Mouse (Mus musculus) erythroblast, embryonic 14.5 days (primary cell): ENCODE results near the gene Rtp2. TPM values are rescaled to one million over a fixed set of nuclear protein-coding genes. Genes with fewer than 3 reads are reported as not detected.
"Not testable (repeated sequence)": the region's sequence is repeated elsewhere in the genome, so short reads cannot be mapped to it uniquely, and the experiment has no call there.

Experiments used
- H3K27me3 ChIP-seq: 2 replicates; pipeline ENCODE4 v1.6.1; 2012; ENCODE audit warnings: inconsistent platforms; ENCODE audit not compliant: control insufficient read depth
- H3K36me3 ChIP-seq: 2 replicates; pipeline ENCODE4 v1.6.1; 2012; ENCODE audit warnings: mild to moderate bottlenecking, inconsistent platforms; ENCODE audit not compliant: control insufficient read depth
- H3K4me1 ChIP-seq: 2 replicates; pipeline ENCODE4 v1.6.1; 2012; ENCODE audit warnings: inconsistent platforms; ENCODE audit not compliant: control insufficient read depth
- H3K4me3 ChIP-seq: replicated peaks from 2 replicates; pipeline ENCODE3; 2012; ENCODE audit warnings: moderate library complexity, mild to moderate bottlenecking, inconsistent platforms
- H3K9me3 ChIP-seq: 2 replicates; pipeline ENCODE4 v1.6.1; 2012; ENCODE audit warnings: low read length, inconsistent platforms, mixed read lengths; ENCODE audit not compliant: control insufficient read depth
- GATA1 ChIP-seq: IDR thresholded peaks from 2 replicates; pipeline ENCODE4 v1.6.1; 2012; ENCODE audit warnings: low read length, inconsistent platforms, mixed read lengths
- TAL1 ChIP-seq: IDR thresholded peaks from 3 replicates; pipeline ENCODE4 v1.6.1; 2012; ENCODE audit warnings: low read length, inconsistent platforms, mixed read lengths
- polyA plus RNA-seq: library from polyadenylated mRNA; stranded (reverse); fragments of >175 nt; gene quantifications from 2 replicates; pipeline ENCODE4 v1.2.3, GENCODE M21; 2012

Rtp2 gene
- polyA plus RNA-seq, 1 experiment, result not detected

- no peak overlapping the region for H3K4me3 ChIP-seq
- H3K9me3 ChIP-seq, result peaks cover 6% of the 10 kb centered on the region; the same call in 1 of the 2 replicates
- H3K36me3 ChIP-seq, result no peaks in the 10 kb centered on the region
- H3K4me1 ChIP-seq, result no peaks in the 10 kb centered on the region
- no peaks in the 10 kb centered on the region for H3K27me3 ChIP-seq
- TF ChIP-seq TAL1, result no peak
- TF ChIP-seq GATA1, result no peak
Observed at GRCm38 (mm10) chr16:23927301-23928114, 4.7 kb downstream of the Rtp2 start.

- Histone ChIP-seq H3K27me3 (no peaks in the 10 kb centered on the region), H3K4me1 (no peaks in the 10 kb centered on the region), H3K4me3 (no peak overlapping the region), H3K9me3 (peaks cover 6% of the 10 kb centered on the region; the same call in 1 of the 2 replicates), H3K36me3 (no peaks in the 10 kb centered on the region)
- no peak for TF ChIP-seq GATA1
- no peak for TF ChIP-seq TAL1
Observed at GRCm38 (mm10) chr16:23922906-23923305, 9.3 kb downstream of the Rtp2 start.

GRCm38 (mm10) chr16:23921697-23922096 lies 10.5 kb downstream of the Rtp2 start:
- Histone ChIP-seq H3K9me3 (no peaks in the 10 kb centered on the region; the same call in 1 of the 2 replicates), H3K4me1 (no peaks in the 10 kb centered on the region), H3K4me3 (no peak overlapping the region), H3K36me3 (no peaks in the 10 kb centered on the region), H3K27me3 (no peaks in the 10 kb centered on the region)
- no peak for TF ChIP-seq GATA1
- TF ChIP-seq TAL1, result no peak

GRCm38 (mm10) chr16:23919418-23919817 lies 12.8 kb downstream of the Rtp2 start:
- Histone ChIP-seq H3K4me1 (no peaks in the 10 kb centered on the region), H3K36me3 (no peaks in the 10 kb centered on the region)

GRCm38 (mm10) chr16:23913401-23913800 lies 18.8 kb downstream of the Rtp2 start:
- TF ChIP-seq GATA1 (no peak), TAL1 (no peak)
- Histone ChIP-seq H3K4me1 (no peaks in the 10 kb centered on the region), H3K36me3 (no peaks in the 10 kb centered on the region), H3K9me3 (0 out of 2 replicates have a peak, but pooled peaks cover 4% of the 10 kb centered on the region), H3K4me3 (no peak overlapping the region), H3K27me3 (no peaks in the 10 kb centered on the region)

More at GRCm38 (mm10) chr16:23919418-23919817, 12.8 kb downstream of the Rtp2 start:
- H3K9me3 ChIP-seq, result no peaks in the 10 kb centered on the region; the same call in 1 of the 2 replicates
- no peaks in the 10 kb centered on the region for H3K27me3 ChIP-seq
- TF ChIP-seq GATA1 (no peak), TAL1 (no peak)
- no peak overlapping the region for H3K4me3 ChIP-seq

- no peak for TF ChIP-seq GATA1
- no peak for TF ChIP-seq TAL1
- Histone ChIP-seq H3K36me3 (no peaks in the 10 kb centered on the region), H3K4me3 (no peak overlapping the region), H3K4me1 (no peaks in the 10 kb centered on the region), H3K9me3 (peaks cover 6% of the 10 kb centered on the region; the same call in 1 of the 2 replicates), H3K27me3 (no peaks in the 10 kb centered on the region)
Observed at GRCm38 (mm10) chr16:23912741-23913140, 19.5 kb downstream of the Rtp2 start.

DNA sequence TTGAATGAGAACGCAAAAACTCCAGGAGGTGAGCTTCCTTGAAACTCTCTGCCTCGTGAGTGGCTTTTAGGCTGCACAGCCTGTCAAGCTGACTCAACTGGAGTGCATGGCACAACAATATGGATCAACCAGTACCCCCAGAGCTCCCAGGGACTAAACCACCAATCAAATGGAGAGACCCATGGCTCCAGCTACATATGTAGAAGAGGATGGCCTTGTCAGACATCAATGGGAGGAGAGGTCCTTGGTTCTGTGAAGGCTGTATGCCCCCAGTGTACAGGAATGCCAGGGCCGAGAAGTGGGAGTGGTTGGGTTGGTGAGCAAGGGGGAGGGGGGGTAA lies 23.2 kb downstream of the Rtp2 start:
- not testable (repeated sequence) for H3K4me3 ChIP-seq, H3K36me3 ChIP-seq, H3K9me3 ChIP-seq, H3K4me1 ChIP-seq, H3K27me3 ChIP-seq

DNA sequence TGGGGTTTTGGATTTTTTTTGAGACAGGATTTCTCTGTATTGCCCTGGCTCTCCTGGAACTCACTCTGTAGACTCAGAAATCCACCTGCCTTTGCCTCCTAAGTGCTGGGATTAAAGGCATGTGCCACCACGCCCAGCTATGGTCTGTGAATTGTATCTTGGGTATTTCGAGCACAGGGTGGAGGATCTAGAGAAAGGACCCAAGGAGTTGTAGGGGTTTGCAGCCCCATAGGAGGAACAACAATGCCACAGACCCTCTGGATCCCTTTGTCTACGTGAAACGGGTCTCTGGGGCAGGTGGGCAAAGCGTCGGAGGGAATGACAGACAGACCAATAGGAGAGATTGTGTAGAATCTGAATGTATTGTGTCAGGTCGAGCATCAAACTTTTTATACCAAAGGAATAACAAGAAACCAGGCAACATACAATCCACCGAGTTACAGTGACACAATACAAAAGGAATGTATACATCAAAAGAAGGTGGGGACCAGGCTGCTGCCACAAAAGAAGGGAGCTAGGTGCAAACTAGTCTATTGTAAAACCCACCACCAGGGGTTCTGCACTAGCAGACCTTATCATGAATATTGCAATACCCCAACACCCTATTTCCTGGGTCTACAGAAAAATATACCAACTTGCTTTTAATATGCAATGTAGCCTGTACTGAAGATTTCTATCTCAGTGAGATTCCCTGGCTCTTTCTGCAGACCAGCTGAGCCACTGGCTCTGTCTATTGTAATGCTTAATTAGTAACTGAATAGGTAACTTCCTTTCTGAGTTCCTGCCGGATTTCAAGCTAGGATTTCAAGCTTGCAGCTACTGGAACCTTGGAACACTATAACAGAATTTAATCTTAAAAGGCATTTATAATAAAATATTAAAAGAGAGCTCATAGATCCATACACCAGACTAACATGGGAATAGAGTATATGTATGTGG lies 23.8 kb downstream of the Rtp2 start:
- H3K9me3 ChIP-seq, H3K36me3 ChIP-seq, H3K4me1 ChIP-seq, H3K4me3 ChIP-seq, H3K27me3 ChIP-seq: not testable (repeated sequence)

GRCm38 (mm10) chr16:23906586-23906985 lies 25.6 kb downstream of the Rtp2 start:
- H3K9me3 ChIP-seq, H3K27me3 ChIP-seq, H3K36me3 ChIP-seq, H3K4me3 ChIP-seq, H3K4me1 ChIP-seq: not testable (repeated sequence)
